Mouse (Mus musculus) lung, adult 18-20 months (tissue): ENCODE measurements around the gene Sept12.
A peak's percentile ranks its signal among the peaks of the same experiment; 100 is the strongest.

Source experiments
- DNase-seq, 2 experiments: peaks; one replicate each; pipeline ENCODE4 v3.0.0; 2022; ENCODE audit warnings: mixed read lengths in 2 of 2

Gene Sept12

DNA sequence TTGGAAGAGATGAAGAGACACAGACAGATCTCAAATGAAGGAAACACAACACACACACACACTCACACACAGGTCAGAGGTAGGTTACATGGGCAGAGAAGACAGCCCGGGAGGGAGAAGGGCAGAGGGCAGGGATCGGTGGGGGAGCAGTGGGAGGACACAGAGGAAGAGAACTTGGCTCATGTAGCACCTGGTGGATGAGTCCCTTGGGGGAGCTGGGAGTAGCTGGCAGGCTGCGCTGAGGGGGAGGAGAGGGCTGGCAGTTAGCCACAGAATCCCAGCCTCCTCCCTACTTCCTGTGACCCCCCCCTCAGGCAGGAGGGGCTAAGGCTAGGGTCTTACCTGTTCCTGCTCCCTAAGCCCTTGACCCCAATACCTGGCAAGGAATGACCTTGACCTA lies at the start of gene Sept12:
Gene Sept12 (minus strand): TSS at position 300 of the 400 bp plus-strand sequence.
- no peak for DNase-seq

DNA sequence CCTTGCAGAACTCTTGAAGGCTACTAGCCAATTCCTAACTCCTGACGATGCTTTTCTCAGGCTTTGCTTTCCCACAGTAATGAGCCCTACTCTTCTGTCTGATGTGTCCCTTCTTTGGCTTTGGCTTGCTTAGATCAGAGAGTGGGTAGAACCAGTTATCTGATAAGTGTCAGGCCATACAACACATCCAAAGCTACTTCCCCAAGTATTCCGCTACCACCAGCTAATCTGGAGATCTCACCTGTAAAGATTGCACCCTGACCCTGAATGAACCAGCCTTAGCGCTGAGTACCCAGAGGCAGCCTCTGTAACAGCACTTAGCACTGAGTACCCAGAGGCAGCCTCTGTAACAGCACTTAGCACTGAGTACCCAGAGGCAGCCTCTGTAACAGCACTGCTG lies 47.7 kb upstream of the Sept12 start:
- DNase-seq = no peak

DNA sequence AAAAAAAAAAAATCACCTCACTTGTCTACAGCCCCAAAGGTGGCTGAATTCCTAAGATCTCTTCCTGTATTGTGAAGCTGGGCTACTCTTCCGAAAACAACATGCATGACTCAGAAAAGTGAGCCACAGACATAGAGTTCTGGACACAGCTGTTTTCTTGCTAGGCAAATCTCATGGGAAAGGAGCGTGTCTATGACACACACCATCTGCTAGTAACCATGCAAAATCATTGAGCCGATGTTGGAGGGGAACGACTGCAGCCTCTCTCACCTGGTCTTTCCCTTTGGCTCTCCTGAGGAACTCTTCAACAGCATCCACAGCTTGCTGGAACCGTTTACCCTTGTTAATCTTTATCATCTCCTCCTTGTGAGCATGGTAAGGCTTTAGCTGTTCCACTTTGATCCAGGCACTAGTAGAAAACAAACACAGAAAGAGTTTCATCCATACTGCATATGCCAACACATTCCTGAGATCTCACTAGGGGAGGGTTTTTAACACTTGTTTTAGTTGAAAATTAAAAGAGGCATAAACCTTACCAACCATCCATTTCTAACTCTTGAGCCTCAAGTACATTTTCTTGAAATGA lies 39.1 kb upstream of the Sept12 start:
- no peak for DNase-seq

DNA sequence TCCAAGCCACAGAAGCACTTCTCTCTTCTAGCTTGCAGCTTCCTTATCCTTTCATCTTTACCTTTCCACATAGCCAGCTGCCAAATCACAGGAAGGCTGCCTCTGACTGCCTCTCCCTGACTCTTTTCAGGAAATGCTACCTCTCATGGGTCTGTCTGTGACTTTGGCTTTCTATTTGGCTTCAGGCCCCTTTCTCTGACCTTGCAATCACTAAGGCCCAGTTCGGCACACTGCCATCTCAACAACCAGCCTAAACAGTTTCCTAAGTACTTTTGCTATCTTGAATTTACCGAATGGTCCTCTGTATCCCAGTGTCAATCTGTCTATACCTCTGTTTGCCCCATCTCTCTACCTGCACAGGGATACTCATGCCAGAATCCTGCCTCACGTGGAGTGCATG lies 37.9 kb upstream of the Sept12 start:
- no peak for DNase-seq

DNA sequence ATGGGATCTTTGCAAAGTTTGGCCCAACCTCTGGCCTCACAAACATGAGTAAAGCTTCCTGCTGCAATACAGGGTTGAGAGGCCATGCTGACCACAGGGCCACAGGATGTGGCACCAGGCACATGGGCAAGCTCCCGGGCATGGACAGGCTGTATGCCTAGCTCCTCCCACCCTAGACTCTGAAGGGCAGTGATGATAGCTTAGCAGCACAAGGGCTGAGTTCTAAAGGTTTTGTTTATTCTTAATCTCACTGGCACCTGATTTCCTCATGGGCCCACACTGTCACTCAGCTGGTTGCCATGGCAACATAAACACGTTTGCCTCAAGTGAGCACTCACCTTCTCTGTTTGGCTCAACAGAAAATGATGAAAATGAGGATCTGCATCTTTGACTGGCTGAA lies 32.2 kb upstream of the Sept12 start:
- peak; percentile 68 to 79 for DNase-seq

DNA sequence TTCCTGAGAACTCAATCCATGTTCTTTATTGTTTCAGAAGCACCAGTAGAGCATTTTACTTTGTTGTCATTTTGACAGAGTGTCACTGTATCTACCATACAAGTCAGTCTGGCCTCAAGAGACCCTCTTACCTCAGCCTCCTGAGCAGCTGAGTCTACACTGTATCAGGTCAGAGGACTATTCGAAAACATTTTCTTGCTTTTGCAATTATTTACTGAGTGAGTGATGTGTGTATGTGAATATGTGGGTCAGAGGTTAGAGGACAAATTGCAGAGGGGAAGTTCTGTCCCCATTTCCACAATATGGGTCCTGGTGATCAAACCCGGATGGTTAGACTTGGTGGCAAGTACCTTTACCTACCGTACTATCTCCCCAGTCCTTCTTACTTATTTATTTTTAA lies 26.4 kb upstream of the Sept12 start:
- no peak for DNase-seq

DNA sequence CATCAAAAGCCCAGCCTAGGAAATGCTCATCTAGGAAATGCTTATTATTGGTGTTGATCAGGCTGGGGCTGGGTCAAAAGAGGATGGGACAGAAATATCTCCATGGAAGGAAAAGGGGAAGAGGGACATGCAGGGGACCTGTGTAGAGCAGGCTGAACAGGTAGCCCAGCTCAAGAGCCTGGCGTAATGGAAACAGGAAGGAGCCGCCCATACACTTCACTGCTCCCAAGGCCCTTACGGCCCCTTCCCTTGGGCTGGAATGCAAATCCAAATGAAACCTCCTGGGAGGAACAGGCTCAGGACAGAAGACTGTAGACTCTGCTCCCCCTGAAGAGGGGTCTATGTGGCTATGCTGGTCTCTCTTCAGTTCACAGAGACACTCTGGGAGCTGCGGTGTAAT lies 16.9 kb upstream of the Sept12 start:
- peak; percentile 37 to 47 for DNase-seq

DNA sequence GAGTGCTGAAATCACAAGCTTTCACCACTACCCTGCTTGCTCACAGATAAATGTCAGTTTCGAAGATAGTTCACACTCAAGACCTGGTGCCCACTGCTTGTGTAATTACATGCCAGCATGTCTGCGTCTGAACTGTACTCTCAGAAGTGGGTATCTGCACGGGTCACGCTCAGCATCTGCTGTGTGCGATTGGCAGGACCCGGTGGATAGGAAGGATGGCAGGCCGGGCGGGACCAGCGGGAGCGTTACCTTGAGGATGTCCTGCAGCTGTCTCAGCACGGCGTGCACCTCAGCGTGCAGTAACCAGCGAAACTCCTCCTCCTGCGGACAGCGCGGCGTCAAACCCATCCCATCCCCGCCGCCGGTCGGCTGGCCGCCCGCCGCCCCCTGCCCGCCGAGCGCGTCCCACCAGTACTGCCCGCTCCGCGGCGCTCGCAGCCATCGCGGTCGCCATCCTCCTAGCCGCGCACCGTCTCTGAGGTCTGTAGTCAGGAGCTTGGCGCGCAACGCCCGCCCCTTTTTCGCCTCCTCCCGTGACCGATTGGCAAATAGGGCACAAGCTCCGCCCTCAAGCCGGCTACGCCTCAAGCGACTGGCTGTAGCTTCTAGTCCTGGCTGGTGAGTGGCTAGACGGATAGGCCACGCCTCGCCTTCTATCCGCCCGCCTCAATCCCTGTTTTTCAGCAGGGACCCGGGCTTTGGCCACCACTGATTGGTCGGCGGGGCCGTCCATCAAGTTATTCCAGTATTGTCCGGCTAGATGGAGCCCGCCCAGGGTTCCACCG lies 15.6 kb upstream of the Sept12 start, which contains the start of gene Rogdi:
Gene Rogdi (minus strand): TSS at position 500 of the 785 bp plus-strand sequence.
- DNase-seq = peak; percentile 99 to 100

DNA sequence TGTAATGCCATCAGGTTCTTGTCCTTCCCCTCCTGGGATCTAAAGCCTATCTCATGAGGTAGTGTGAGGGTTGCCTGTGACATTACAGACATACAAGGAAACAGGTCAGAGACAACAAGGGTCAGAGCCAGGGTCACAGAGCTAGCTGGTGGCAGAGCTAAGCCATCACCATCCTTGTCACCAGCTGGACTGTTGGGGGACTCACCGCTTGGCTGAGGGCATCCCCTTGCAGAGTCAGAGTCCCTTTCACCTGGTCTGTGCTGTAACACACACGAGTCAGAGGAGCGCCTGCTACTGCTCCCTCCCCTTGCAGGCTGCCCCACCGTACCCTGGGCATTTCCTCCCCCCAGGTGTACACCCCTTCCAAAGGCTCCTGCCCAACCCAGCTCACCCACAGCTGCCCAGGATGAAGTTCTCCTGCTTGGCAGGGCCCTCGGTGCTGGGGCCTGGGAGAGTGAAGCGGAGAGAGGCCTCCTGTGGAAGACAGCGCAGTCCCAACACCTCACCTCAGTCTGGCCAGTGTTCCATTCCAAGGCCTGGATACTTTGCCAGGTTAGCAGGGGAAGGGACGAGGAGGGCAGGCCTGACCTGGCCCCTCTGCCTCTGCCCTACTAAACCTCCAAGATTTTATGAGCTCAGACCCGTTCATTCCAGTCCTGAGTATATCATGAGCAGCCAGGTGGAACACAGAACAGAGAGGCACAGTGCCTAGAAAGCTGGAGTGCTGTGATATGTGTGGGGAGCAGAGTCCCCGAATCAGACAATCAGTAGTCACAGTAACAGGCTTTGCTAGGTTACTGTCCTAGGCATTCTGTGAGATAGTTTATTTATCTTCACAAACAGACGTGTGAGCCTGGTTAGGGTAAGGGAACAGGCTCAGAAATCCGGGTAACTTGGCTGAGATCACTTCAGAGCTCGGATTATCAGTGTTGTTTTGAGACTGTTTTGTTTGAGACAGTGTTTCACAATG lies 14.7 kb upstream of the Sept12 start:
- peak in 1 of 2 experiments; percentile 7 for DNase-seq

DNA sequence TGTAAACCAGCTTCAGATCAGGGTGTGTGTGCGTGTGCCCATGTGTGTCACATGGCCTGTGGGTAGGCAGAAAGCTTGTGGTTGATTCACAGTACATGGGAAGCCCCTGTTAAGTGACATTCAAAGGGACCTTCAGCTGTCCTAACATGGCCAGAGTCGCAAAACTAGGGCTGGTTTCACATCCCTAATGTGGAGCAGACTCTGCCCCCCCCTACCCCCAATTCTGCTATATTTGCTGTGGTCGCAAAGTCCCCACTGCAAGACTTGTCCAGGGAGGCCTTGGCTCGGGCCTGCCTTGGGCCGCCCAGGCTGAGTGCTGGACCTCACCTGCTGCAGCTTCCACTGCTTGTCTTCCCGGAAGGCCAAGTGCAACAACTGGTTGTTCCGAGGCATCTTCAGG lies 13.6 kb upstream of the Sept12 start:
- no peak for DNase-seq

DNA sequence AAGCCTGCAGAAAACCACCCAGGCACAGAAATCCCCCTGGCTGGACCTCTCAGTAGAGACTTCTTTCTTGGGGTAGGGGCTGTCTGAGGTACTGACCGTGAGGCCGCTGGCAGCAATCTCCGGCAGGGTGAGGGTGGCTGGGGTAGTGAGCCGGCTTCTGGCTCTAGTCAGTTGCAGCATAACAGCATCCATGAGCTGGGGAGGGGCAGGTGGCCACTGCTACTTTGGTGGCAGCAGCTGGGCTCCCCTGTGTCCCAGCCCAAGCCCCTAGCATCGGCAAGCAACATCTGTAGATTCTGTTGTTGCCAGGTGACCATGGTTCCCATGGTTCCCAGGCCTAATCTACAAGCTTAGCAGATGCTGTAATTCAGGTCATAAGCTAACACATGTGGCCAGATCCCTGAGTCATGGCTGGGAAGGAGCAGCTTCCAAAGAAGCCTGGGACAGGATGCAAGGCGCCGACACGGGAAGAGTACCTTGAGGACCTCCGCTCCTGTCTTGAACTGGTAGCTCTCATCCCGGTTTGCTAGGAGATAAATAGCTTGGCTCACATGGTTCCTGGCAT lies 12.8 kb upstream of the Sept12 start:
- DNase-seq = no peak

DNA sequence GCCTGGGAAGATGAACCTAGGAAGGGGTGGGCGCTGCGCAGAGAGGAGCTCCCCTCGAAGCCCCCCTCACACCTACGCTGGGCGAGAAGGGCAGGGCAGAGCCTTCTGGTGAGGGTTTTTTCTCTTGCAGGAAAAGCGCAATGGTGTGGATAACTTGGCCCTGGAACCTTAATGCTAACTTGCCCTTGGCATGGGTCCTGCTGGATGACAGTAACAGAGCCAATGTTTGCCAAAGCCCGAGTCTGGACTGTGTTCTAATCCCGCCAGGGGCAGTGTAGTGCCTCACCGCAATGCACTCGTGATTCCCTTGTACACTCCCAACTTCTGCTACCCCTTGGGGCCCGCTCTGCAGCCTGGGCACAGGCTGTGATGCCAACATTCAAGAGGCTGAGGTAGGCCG lies 10.4 kb upstream of the Sept12 start:
- DNase-seq = no peak

DNA sequence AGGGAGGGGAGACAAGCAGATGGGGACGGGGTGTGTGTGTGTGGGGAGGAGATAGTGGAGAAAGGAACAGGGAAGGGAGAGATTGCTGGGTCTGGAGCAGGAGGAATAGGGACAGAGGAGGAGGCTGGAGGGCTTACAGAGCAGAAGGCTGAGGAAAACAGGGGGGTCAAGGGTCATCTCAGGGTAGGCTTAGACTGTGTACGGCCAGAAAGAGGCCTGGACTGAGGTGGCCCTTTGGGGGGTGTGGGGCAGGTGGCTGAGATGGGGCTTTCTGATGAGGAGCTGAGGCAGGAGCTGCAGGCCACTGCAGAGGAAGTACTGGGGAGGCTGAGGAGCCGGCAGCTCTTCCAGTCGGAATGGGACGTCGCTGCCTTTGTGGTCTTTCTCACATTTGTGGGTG lies 9.8 kb upstream of the Sept12 start:
- DNase-seq = no peak

DNA sequence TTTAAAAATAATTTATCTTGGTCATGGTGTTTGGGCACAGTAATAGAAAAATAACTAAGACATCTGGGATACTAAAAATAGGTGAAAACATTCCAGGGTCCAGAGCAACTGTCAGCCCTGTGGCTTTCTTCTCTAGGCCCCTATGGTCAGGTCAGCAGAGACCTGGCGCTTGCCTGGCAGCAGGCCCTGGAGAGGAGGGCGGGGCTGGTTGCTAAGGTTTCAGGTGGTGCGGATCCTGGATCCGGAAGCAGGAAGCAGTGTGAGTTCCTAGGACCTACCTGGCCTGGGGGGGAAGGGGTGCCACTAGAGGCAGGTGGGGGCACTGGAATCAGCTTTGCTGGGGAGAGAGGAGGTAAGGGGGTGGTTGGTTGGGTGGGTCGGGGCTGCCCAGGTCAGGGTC lies 9.4 kb upstream of the Sept12 start, which contains the start of gene Smim22:
Gene Smim22 (plus strand): TSS at position 222 of the 400 bp plus-strand sequence.
- DNase-seq = peak; percentile 84 to 91

DNA sequence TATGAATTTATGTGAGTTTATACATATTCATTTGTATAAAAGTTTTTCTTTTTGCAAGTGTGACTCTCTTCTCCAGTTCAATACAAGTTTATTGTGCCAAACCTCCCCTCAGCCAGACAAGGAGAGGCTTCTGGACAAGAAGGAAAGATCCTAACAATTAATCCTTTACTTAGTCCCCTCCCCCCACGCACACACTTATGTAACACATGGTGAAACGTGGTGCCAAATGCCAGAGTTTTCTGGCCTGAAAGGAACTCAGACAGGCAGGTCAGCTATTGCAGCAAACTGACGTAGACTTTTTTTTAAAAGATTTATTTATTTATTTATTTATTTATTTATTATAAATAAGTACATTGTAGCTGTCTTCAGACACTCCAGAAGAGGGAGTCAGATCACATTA lies 3.0 kb upstream of the Sept12 start:
- peak in 1 of 2 experiments; percentile 9 for DNase-seq

DNA sequence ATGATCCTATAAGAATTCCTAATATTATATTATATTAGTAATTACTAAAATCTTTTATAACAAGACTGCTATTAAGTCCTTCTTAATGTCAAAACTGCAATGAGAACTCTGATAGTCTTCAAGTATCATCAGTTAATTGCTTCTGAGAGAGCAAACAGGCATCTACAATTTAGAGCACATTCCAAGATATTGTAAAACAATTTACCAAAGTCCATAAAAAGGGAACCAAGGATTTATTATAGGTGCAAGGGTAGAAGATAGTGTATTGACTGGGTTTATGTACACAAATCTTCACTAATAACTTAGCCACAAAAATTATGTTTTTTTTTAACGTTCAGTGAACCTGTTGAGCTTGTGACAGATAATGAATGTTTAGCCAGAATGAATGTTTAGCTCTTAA lies 1.3 kb upstream of the Sept12 start:
- DNase-seq = no peak

DNA sequence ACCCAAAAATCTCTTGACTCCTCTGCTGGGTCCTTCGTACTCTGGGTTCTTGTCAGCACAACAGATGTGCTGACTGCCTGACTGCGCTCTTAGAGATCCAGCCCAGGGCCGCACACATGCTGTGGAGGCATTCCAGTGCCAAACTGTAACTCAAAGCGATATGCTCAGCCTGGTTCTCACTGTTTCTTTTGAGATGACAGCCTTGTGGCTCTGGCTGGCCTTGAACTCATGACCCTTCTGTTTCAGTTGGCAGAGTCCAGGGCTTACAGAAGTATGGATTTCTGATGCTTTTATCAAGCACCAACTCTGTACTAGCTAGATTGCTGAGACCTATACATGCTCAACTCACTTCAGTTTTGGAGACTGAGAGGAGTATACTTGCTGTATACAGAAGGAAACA lies 4.4 kb downstream of the Sept12 start:
- no peak for DNase-seq

DNA sequence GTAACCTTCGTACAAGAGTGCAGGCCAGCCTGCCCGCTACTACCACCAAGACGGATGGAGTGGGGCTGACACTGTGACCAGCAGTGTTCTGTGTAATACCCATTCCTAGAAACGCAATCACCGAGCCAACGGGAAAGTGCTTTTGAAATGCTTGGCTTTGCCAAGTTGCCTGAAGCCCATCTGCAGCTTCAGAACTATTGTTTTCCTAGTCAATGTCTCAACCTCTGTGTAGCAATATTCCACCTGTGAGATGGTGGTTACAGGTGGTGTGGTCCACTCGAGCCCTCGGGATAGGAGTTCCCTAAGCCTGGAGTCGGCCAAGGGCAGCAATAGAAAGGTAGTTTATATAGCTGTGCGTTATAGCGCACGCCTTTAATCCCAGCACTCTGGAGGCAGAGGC lies 12.9 kb downstream of the Sept12 start:
- DNase-seq = no peak

DNA sequence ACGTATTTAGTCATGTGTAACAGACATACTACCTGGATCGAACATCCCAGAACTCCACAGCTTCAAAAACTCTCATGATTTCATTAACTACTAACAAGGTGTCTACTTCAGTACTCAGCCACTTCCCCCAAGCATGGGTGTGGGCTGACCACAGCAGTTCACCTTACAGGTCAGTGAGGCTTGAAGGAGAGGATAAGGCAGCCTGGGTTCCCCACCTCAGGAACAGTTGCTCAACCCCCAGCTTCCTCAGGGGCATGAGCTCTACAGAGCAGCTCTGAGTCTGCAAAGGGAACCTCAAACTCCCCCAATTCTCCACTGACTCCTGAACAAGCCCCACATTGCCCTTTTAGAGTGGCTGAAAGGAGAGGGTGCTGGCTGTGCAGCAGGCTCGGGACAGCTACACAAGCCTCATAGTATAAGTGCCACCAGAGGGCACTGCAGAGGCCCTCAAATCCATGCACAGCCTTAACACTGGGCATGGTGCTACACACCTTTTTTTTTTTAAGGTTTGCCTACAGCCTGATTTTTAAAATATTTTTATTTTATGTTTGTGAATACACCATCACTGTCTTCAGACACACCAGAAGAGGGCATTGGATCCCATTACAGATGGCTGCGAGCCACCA lies 17.8 kb downstream of the Sept12 start:
- DNase-seq = peak in 1 of 2 experiments; percentile 42

DNA sequence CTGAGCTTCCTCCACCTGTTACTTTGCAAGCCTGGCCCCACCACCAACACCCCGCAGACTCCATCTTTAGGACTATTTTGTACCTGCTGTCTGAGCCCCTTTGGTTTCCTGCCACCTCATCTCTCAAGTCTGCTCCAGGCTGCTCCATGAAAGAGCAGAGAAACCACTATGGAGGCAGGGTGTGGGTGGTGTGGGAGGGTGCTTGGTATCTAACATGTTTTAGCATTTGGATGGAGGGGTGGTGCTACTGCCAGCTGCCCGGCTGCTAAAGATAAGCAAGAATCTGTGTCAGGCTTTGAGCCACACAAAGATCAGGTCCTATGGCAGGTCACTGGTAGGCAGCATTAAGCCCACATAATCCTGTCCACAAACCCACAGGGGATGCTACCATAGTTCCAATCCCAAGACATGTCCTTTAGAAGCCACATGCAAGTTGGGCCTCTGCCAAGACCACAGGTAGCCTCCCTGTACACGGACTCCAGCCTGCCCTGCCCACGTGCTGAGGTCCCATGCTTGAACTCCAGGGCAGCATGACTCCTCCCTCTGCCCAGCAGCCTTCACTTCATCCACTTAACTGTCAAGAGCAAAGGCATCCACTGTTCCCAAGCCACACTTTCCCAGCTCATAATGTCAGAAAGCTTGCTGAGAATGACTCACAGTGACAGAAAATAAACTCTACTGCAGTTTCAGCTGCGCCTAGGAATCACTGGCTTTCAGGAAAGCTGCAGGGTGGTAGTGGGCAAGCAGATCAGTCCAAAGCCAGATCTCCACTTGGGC lies 19.2 kb downstream of the Sept12 start:
- peak; percentile 67 to 80 for DNase-seq

DNA sequence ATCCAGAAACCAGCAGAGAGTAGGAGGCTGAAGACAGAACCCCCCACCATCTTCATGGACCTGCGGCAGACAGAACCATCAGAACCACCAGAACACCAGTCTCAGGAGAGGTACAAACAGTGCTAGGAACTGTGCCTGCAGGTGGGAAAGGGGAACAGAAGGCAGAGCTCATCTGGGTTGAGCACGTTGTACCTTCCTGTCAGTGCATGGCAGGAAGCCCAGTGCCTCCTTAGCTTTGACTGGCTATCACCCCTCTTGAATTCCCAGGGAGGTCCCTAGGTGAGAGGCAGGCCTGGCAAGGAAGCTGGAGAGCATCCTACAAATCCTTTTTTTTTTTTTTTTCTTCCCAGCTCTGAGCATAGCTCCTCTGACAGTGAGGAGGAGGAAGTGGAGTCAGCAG lies 21.5 kb downstream of the Sept12 start:
- DNase-seq = no peak

DNA sequence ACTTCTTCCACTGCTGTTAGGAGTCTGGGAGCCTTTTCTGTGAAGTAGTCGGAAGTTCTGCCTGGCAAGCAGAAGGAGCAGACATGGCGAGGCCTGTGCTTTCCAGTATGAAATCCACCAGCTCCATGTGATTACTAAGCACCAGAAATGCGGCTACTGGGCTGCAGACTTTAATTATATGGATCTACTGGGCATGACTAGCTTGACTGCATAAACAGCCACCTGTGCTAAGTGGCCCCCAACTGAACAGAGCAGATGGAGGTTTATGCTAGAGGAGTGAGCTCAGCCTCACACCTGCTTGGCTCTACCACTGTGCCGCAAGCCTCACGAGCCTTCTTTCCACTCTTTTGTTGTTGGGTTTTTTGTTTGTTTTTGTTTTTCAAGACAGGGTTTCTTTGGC lies 23.1 kb downstream of the Sept12 start:
- no peak for DNase-seq
